Mouse (Mus musculus): ENCODE measurements around the gene Apip. TPM values are rescaled to one million over a fixed set of nuclear protein-coding genes. Genes with fewer than 3 reads are reported as not detected.

Apip gene
- polyA plus RNA-seq, 1 experiment from 2014 or later: 72.7 TPM

- ATAC-seq (ENCODE audit: insufficient number of reproducible peaks, insufficient read depth, low FRiP score, low read depth): no peak
- Histone ChIP-seq H3K4me3 (ENCODE audit: low read depth, low read length) (no peak overlapping the region), H3K9me3 (ENCODE audit: control insufficient read depth, low read depth, low read length) (no peaks in the 10 kb centered on the region), H3K27ac (ENCODE audit: low read length) (no peak overlapping the region), H3K9ac (replicated peaks; ENCODE audit: low read depth, low read length) (no peak overlapping the region), H3K4me1 (ENCODE audit: control insufficient read depth, insufficient read depth, low read length) (peaks cover 11% of the 10 kb centered on the region; the same call in 1 of the 2 replicates), H3K36me3 (ENCODE audit: control insufficient read depth, insufficient read depth, low read length) (no peaks in the 10 kb centered on the region), H3K4me2 (replicated peaks; ENCODE audit: low read depth, low read length) (no peak overlapping the region), H3K27me3 (ENCODE audit: control insufficient read depth, insufficient read depth, low read length) (no peaks in the 10 kb centered on the region)
- 58% methylated on average over 8 of the region's 8 CpGs for WGBS
Observed at GRCm38 (mm10) chr2:103066683-103067551, 6.6 kb upstream of the Apip start.

- 84% methylated on average over 2 of the region's 2 CpGs for WGBS
Observed at GRCm38 (mm10) chr2:103067552-103068207, 5.8 kb upstream of the Apip start.

GRCm38 (mm10) chr2:103068602-103069001 is 4.9 kb upstream of the Apip start:
- Histone ChIP-seq H3K4me1 (ENCODE audit: control insufficient read depth, insufficient read depth, low read length) (peaks cover 17% of the 10 kb centered on the region; the same call in 1 of the 2 replicates), H3K36me3 (ENCODE audit: control insufficient read depth, insufficient read depth, low read length) (no peaks in the 10 kb centered on the region), H3K9ac (replicated peaks; ENCODE audit: low read depth, low read length) (no peak overlapping the region), H3K4me3 (ENCODE audit: low read depth, low read length) (no peak overlapping the region), H3K27ac (ENCODE audit: low read length) (no peak overlapping the region), H3K9me3 (ENCODE audit: control insufficient read depth, low read depth, low read length) (no peaks in the 10 kb centered on the region), H3K27me3 (ENCODE audit: control insufficient read depth, insufficient read depth, low read length) (no peaks in the 10 kb centered on the region), H3K4me2 (replicated peaks; ENCODE audit: low read depth, low read length) (no peak overlapping the region)
- 49% methylated on average over 1 of the region's 1 CpGs for WGBS
- ATAC-seq (ENCODE audit: insufficient number of reproducible peaks, insufficient read depth, low FRiP score, low read depth): no peak

More at GRCm38 (mm10) chr2:103067552-103068207, 5.8 kb upstream of the Apip start:
- Histone ChIP-seq H3K4me2 (replicated peaks; ENCODE audit: low read depth, low read length) (no peak overlapping the region), H3K27ac (ENCODE audit: low read length) (no peak overlapping the region), H3K4me1 (ENCODE audit: control insufficient read depth, insufficient read depth, low read length) (peaks cover 17% of the 10 kb centered on the region; the same call in 1 of the 2 replicates), H3K9me3 (ENCODE audit: control insufficient read depth, low read depth, low read length) (no peaks in the 10 kb centered on the region), H3K9ac (replicated peaks; ENCODE audit: low read depth, low read length) (no peak overlapping the region), H3K27me3 (ENCODE audit: control insufficient read depth, insufficient read depth, low read length) (no peaks in the 10 kb centered on the region), H3K36me3 (ENCODE audit: control insufficient read depth, insufficient read depth, low read length) (no peaks in the 10 kb centered on the region), H3K4me3 (ENCODE audit: low read depth, low read length) (no peak overlapping the region)
- ATAC-seq (ENCODE audit: insufficient number of reproducible peaks, insufficient read depth, low FRiP score, low read depth): no peak

GRCm38 (mm10) chr2:103069752-103070405 is 3.6 kb upstream of the Apip start:
- ATAC-seq (ENCODE audit: insufficient number of reproducible peaks, insufficient read depth, low FRiP score, low read depth): no peak
- H3K27me3 ChIP-seq (ENCODE audit: control insufficient read depth, insufficient read depth, low read length): no peaks in the 10 kb centered on the region
- H3K9ac ChIP-seq (replicated peaks; ENCODE audit: low read depth, low read length): no peak overlapping the region
- whole genome bisulfite sequencing: 93% methylated on average over 5 of the region's 5 CpGs
- H3K27ac ChIP-seq (ENCODE audit: low read length): no peak overlapping the region
- H3K36me3 ChIP-seq (ENCODE audit: control insufficient read depth, insufficient read depth, low read length): no peaks in the 10 kb centered on the region
- H3K4me1 ChIP-seq (ENCODE audit: control insufficient read depth, insufficient read depth, low read length): peaks cover 21% of the 10 kb centered on the region; the same call in 1 of the 2 replicates
- H3K9me3 ChIP-seq (ENCODE audit: control insufficient read depth, low read depth, low read length): no peaks in the 10 kb centered on the region
- no peak overlapping the region for H3K4me2 ChIP-seq (replicated peaks; ENCODE audit: low read depth, low read length)
- no peak overlapping the region for H3K4me3 ChIP-seq (ENCODE audit: low read depth, low read length)

- no peak overlapping the region for H3K4me3 ChIP-seq (ENCODE audit: low read depth, low read length)
- H3K9me3 ChIP-seq (ENCODE audit: control insufficient read depth, low read depth, low read length): no peaks in the 10 kb centered on the region
- no peak overlapping the region for H3K9ac ChIP-seq (replicated peaks; ENCODE audit: low read depth, low read length)
- no peak overlapping the region for H3K27ac ChIP-seq (ENCODE audit: low read length)
- no peak for ATAC-seq (ENCODE audit: insufficient number of reproducible peaks, insufficient read depth, low FRiP score, low read depth)
- H3K4me1 ChIP-seq (ENCODE audit: control insufficient read depth, insufficient read depth, low read length): peaks cover 21% of the 10 kb centered on the region; the same call in 1 of the 2 replicates
- no peaks in the 10 kb centered on the region for H3K36me3 ChIP-seq (ENCODE audit: control insufficient read depth, insufficient read depth, low read length)
- H3K4me2 ChIP-seq (replicated peaks; ENCODE audit: low read depth, low read length): no peak overlapping the region
- 36% methylated on average over 3 of the region's 3 CpGs for WGBS
- no peaks in the 10 kb centered on the region for H3K27me3 ChIP-seq (ENCODE audit: control insufficient read depth, insufficient read depth, low read length)
Observed at GRCm38 (mm10) chr2:103070586-103070985, 2.9 kb upstream of the Apip start.

- Histone ChIP-seq H3K36me3 (ENCODE audit: control insufficient read depth, insufficient read depth, low read length) (no peaks in the 10 kb centered on the region), H3K9me3 (ENCODE audit: control insufficient read depth, low read depth, low read length) (no peaks in the 10 kb centered on the region), H3K27me3 (ENCODE audit: control insufficient read depth, insufficient read depth, low read length) (no peaks in the 10 kb centered on the region), H3K4me3 (ENCODE audit: low read depth, low read length) (no peak overlapping the region), H3K9ac (replicated peaks; ENCODE audit: low read depth, low read length) (no peak overlapping the region), H3K4me1 (ENCODE audit: control insufficient read depth, insufficient read depth, low read length) (no peaks in the 10 kb centered on the region), H3K27ac (ENCODE audit: low read length) (no peak overlapping the region), H3K4me2 (replicated peaks; ENCODE audit: low read depth, low read length) (no peak overlapping the region)
- WGBS: 42% methylated on average over 6 of the region's 6 CpGs
- no peak for ATAC-seq (ENCODE audit: insufficient number of reproducible peaks, insufficient read depth, low FRiP score, low read depth)
Observed at GRCm38 (mm10) chr2:103081117-103081516, 7.6 kb downstream of the Apip start.

GRCm38 (mm10) chr2:103081706-103082105 is 8.2 kb downstream of the Apip start:
- Histone ChIP-seq H3K27me3 (ENCODE audit: control insufficient read depth, insufficient read depth, low read length) (no peaks in the 10 kb centered on the region), H3K4me1 (ENCODE audit: control insufficient read depth, insufficient read depth, low read length) (no peaks in the 10 kb centered on the region), H3K9me3 (ENCODE audit: control insufficient read depth, low read depth, low read length) (no peaks in the 10 kb centered on the region), H3K27ac (ENCODE audit: low read length) (no peak overlapping the region), H3K4me2 (replicated peaks; ENCODE audit: low read depth, low read length) (no peak overlapping the region), H3K4me3 (ENCODE audit: low read depth, low read length) (no peak overlapping the region), H3K36me3 (ENCODE audit: control insufficient read depth, insufficient read depth, low read length) (no peaks in the 10 kb centered on the region), H3K9ac (replicated peaks; ENCODE audit: low read depth, low read length) (no peak overlapping the region)
- no peak for ATAC-seq (ENCODE audit: insufficient number of reproducible peaks, insufficient read depth, low FRiP score, low read depth)
- 69% methylated on average over 5 of the region's 5 CpGs for WGBS

- Histone ChIP-seq H3K9me3 (ENCODE audit: control insufficient read depth, low read depth, low read length) (no peaks in the 10 kb centered on the region), H3K36me3 (ENCODE audit: control insufficient read depth, insufficient read depth, low read length) (no peaks in the 10 kb centered on the region), H3K4me3 (ENCODE audit: low read depth, low read length) (no peak overlapping the region), H3K27ac (ENCODE audit: low read length) (no peak overlapping the region), H3K4me2 (replicated peaks; ENCODE audit: low read depth, low read length) (no peak overlapping the region), H3K4me1 (ENCODE audit: control insufficient read depth, insufficient read depth, low read length) (no peaks in the 10 kb centered on the region), H3K9ac (replicated peaks; ENCODE audit: low read depth, low read length) (no peak overlapping the region), H3K27me3 (ENCODE audit: control insufficient read depth, insufficient read depth, low read length) (no peaks in the 10 kb centered on the region)
- no peak for ATAC-seq (ENCODE audit: insufficient number of reproducible peaks, insufficient read depth, low FRiP score, low read depth)
- 71% methylated on average over 7 of the region's 7 CpGs for WGBS
Observed at GRCm38 (mm10) chr2:103082853-103083252, 9.4 kb downstream of the Apip start.
